Mouse (Mus musculus) liver, postnatal 0 days (tissue): ENCODE data around the gene Mrm3.

ENCODE experiments used
- CTCF ChIP-seq: sonication (generic); IDR thresholded peaks from 2 replicates; pipeline ENCODE4 v1.5.1; 2016; ENCODE audit warnings: antibody characterized with exemption, low read depth
- EP300 ChIP-seq: IDR thresholded peaks from 2 replicates; pipeline ENCODE4 v1.6.1; 2016; ENCODE audit warnings: antibody characterized with exemption, low read depth, mild to moderate bottlenecking

DNA sequence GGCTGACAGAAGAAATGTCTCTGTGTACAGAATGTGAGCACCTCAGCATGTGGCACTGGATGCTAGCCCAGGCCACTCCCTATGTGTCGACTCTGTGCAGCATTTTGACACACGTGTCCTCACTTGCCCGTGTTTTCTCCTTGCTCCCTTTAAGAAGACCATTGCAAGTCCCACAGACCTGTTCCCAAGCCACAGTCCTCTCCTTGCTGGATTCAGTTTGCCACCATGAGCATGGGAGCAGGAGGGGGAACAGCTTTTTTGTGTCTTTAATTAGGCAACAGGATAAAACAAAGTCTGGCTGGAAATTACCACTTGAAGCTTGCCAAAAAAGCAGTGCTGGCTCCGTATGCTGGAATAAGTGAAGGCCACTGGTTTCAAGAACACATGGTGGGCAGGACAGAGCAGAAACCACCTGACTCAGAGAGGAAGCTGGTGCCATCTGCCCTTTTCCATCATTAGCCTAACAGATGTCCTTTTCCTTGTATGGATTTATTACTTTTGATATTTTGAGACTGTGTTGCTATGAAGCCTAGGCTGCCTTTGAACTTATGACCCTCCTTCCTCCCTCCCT is 12.0 kb downstream of the Mrm3 start:
- TF ChIP-seq CTCF = no peak
- TF ChIP-seq EP300 = no peak
